Mouse (Mus musculus) bone marrow, adult 2 months (tissue): ENCODE data around the gene Fdxr.

Experiments used
- CTCF ChIP-seq: fragments of 200-500 bp; IDR thresholded peaks from 2 replicates; pipeline ENCODE4 v1.5.1; 2011; ENCODE audit warnings: low read length, control low read depth; ENCODE audit not compliant: control insufficient read depth, insufficient read depth
- POLR2A ChIP-seq: fragments of 200-500 bp; IDR thresholded peaks from 2 replicates; pipeline ENCODE4 v1.6.1; 2011; ENCODE audit warnings: low read depth, mild to moderate bottlenecking, control low read depth, low read length, borderline replicate concordance; ENCODE audit not compliant: control insufficient read depth

- TF ChIP-seq POLR2A (no peak), CTCF (peak; percentile 47)
These were observed 52.0 kb downstream of the Fdxr start for GRCm38 (mm10) chr11:115224889-115225288.
